Mouse (Mus musculus): ENCODE measurements around the gene Nptxr. TPM values are rescaled to one million over a fixed set of nuclear protein-coding genes. Genes with fewer than 3 reads are reported as not detected.

Gene Nptxr
- 0.44 TPM for polyA plus RNA-seq (2017; shearing (Covaris generic))

GRCm38 (mm10) chr15:79804352-79805071 is at the start of gene Nptxr:
Gene Nptxr, minus strand, starts transcription at chr15:79804766.

GRCm38 (mm10) chr15:79834130-79834880 is 29.7 kb upstream of the Nptxr start, which contains the start of the genes Npcd and Cbx6:
Gene Npcd, minus strand, starts transcription at chr15:79834237.
Gene Cbx6, minus strand, starts transcription at chr15:79834688.

GRCm38 (mm10) chr15:79777749-79778148 is 26.8 kb downstream of the Nptxr start, which contains the start of gene Dnal4:
Gene Dnal4, minus strand, starts transcription at chr15:79777849.

GRCm38 (mm10) chr15:79741921-79742705 is 62.5 kb downstream of the Nptxr start, which contains the start of gene Sun2:
Gene Sun2, minus strand, starts transcription at chr15:79742536.

Other genes starting within 250 kb of the Nptxr start
- not detected for gene Dmc1, start 199.7 kb downstream of the Nptxr start, polyA plus RNA-seq (2017; shearing (Covaris generic))
- 0.79 TPM for gene Fam227a, start 145.8 kb downstream of the Nptxr start, polyA plus RNA-seq (2017; shearing (Covaris generic))
- 18.3 TPM for gene Cby1, start 145.6 kb downstream of the Nptxr start, polyA plus RNA-seq (2017; shearing (Covaris generic))
- gene Tomm22, start 133.9 kb downstream of the Nptxr start, polyA plus RNA-seq (2017; shearing (Covaris generic)) = 223 TPM
- gene Josd1, start 116.8 kb downstream of the Nptxr start, polyA plus RNA-seq (2017; shearing (Covaris generic)) = 4.2 TPM
- 77.5 TPM for gene Gtpbp1, start 113.9 kb downstream of the Nptxr start, polyA plus RNA-seq (2017; shearing (Covaris generic))
- 11.0 TPM for gene Sun2, start 62.2 kb downstream of the Nptxr start, polyA plus RNA-seq (2017; shearing (Covaris generic))
- 13.6 TPM for gene Dnal4, start 26.9 kb downstream of the Nptxr start, polyA plus RNA-seq (2017; shearing (Covaris generic))
- gene Npcd, start 29.5 kb upstream of the Nptxr start, polyA plus RNA-seq (2017; shearing (Covaris generic)) = not detected
- gene Cbx6, start 29.9 kb upstream of the Nptxr start, polyA plus RNA-seq (2017; shearing (Covaris generic)) = 75.4 TPM
- gene Apobec3, start 86.9 kb upstream of the Nptxr start, polyA plus RNA-seq (2017; shearing (Covaris generic)) = 519 TPM
- gene Cbx7, start 166.4 kb upstream of the Nptxr start, polyA plus RNA-seq (2017; shearing (Covaris generic)) = 103 TPM
- gene Pdgfb, start 210.2 kb upstream of the Nptxr start, polyA plus RNA-seq (2017; shearing (Covaris generic)) = 1.5 TPM